Mouse (Mus musculus): Measurements from ENCODE around the gene Kif1bp. TPM values are rescaled to one million over a fixed set of nuclear protein-coding genes. Genes with fewer than 3 reads are reported as not detected.
"Not testable (repeated sequence)": the region's sequence is repeated elsewhere in the genome, so short reads cannot be mapped to it uniquely, and the experiment has no call there.

The Kif1bp gene
- total RNA-seq (2021): 10 to 100 TPM; 35.0 to 36.9 TPM
- long read RNA-seq, experiment 1, transcript Kif1bp-201 (7 exons, 2,472 nt): major isoform, 64 of 75 reads
- long read RNA-seq, experiment 1, partial matches to known transcripts: 7 of 75 reads
- long read RNA-seq, experiment 1, other reads (novel, unspliced or antisense): 4 of 75 reads
- long read RNA-seq, experiment 2, transcript Kif1bp-201 (7 exons, 2,472 nt): major isoform, 58 of 60 reads
- long read RNA-seq, experiment 2, partial matches to known transcripts: 1 of 60 reads
- long read RNA-seq, experiment 2, other reads (novel, unspliced or antisense): 1 of 60 reads

DNA sequence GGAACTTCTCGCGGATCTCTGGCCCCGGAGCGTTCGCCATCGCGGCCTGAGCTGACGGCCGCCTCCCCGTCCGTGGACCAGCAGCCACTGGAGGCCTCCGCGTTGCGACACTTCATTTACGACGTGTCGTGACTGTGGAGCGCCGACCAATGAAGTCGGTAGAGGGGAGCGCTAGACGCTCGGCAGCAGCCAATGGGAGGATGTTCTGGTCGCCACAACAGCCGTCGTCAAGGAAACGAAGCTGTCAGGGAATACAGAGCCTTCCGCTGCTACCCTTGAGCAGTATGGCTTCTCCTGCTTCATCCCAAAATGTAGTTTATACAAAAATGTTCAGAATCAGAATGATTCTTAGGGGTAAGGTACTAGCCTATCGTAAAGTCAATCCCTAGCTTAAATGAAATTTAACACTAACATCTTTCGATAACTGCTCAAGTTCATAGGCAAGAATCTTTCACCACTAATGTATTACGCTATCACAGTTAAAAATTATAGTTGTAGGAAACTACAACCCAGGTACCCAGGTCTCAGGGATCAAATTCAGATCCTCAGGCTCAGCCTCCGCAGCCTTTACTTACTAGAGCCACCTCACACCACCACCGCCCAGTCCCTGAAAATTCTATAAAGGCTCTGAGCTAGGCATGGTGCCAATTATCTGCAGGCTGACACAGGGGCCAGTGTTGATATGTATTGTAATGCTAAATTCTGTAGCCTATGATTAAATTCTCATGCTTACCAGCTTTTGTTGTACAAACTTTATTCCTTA is at the start of gene Kif1bp:
Gene Kif1bp, minus strand, starts transcription at position 120 of the 763 bp plus-strand sequence.
- peak; percentile 98 for DNase-seq

DNA sequence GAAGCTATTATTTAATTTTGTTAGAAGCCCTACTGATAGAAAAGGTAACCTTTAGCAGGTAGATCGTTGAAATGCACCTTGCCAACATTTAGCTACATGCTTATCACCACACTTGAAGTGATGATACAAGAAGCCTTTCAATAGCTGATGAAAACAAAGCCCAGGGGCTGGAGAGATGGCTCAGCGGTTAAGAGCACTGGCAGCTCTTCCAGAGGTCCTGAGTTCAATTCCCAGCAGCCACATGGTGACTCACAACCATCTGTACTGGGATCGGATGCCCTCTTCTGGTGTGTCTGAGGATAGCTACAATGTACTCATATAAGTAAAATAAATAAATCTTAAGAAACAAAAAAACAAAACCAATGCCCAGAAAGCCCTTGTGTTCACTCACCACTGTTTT is 25.9 kb upstream of the Kif1bp start:
- no peak for DNase-seq

DNA sequence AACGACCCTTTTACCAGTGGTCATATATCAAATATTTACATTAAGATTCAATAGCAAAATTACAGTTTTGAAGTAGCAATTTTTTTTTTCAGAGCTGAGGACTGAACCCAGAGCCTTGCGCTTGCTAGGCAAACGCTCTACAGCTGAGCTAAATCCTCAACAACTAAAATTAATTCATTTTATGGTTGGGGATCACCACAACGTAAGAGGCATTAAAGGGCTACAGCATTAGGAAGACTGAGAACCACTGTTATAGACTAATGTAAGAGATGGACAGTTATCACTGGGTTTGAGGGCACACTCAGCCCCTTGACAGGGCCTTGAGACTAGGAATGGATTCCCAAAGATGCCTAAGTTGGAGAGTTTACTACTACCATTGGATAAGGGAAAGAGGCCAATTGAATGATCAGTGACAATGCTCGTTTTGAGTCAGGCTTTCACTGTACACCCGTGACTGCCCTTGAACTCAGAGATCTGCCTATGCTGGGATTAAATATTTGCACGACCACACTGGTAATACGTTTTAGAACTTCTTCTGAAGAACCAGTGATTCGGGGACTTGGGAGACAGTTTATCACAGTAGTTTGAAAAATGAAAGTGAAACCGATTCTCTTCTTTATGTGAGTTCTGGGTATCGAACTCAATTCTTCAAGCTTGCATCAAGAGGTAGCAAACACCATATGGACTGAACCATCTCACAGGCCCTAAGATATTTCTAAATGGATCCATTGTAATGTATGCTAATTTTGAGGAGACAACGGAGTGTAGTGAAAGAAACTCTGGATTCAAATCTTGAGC is 25.2 kb upstream of the Kif1bp start:
- DNase-seq: no peak

- DNase-seq: peak; percentile 94
Observed at GRCm38 (mm10) chr10:62602177-62603040, 24.2 kb upstream of the Kif1bp start, which contains the start of gene Ddx21. TSS of gene Ddx21 (minus strand) at chr10:62602281.

DNA sequence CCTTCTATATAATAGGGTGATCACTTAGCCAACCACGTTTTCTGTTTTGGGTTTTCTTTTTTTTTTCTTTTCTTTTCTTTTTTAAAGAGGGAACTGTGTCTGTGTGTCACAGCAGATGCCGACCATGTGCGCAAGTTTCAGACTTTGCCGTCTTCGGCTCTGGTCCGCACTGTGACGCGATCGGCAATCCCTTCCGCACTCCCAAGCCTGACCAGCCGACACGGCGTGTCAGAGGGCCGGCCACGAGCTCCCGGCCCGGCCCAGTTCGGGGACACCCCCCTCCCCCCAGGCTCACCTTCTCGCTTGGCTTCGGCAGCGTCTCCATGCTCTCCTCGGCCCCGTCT is 23.5 kb upstream of the Kif1bp start:
- DNase-seq: no peak

- no peak for DNase-seq
Observed at GRCm38 (mm10) chr10:62601053-62601791, 23.0 kb upstream of the Kif1bp start.

GRCm38 (mm10) chr10:62600056-62600455 is 21.8 kb upstream of the Kif1bp start:
- DNase-seq: no peak

DNA sequence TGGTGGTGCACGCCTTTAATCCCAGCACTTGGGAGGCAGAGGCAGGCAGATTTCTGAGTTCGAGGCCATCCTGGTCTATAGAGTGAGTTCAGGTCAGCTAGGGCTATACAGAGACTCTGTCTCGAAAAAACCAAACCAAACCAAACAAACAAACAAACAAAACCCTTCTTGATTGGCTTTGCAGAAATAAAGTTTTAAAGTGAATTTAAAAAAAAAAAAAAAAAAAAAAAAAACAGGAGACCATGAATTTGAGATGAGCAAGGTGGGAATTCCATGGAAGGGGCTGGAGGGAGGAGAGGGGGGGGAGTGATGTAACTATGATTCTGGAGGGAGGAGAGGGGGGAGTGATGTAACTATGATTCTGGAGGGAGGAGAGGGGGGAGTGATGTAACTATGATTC is 21.1 kb upstream of the Kif1bp start:
- not testable (repeated sequence) for DNase-seq

DNA sequence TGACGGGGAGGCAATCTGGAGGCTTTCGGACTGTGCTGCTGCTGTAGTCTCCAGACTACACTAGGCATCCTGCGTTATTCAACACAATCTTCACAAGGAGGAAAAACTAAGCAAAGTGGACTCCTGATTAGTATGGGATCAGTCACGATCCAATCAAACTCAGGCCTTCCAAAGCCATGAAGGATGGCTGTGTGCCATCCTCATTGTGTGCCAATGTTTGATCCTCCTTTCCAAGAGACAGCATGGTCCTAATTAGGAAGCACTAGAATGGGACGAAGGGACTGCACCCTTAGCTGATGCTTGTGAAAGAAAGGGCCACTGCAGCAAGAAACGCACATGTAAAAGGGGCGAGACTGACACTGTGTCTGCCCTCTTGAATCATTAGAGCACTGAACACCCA is 14.2 kb upstream of the Kif1bp start:
- DNase-seq: no peak

DNA sequence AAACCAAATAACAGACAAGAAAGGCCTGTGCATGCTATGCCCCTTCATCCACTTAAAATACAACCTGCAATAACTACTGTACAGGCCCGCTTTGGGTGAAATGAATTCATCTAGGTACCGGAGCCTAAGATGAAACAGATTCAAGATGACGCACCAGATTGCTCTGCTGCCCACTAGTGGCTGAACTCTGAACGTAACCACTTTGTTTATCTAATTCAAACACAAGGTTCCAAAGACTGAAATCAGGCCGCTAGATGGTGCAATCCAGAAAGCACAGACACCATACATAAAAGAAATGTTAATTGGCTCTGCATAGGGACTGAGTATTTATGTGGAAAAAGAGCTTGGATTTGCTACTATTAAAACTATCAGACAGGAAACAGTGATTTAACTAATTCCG is 11.9 kb upstream of the Kif1bp start:
- DNase-seq: peak; percentile 90

- DNase-seq: peak; percentile 62
Observed at GRCm38 (mm10) chr10:62588616-62589015, 10.4 kb upstream of the Kif1bp start.

- no peak for DNase-seq
Observed at GRCm38 (mm10) chr10:62583245-62583644, 5.0 kb upstream of the Kif1bp start.

GRCm38 (mm10) chr10:62582701-62583100 is 4.4 kb upstream of the Kif1bp start:
- no peak for DNase-seq

DNA sequence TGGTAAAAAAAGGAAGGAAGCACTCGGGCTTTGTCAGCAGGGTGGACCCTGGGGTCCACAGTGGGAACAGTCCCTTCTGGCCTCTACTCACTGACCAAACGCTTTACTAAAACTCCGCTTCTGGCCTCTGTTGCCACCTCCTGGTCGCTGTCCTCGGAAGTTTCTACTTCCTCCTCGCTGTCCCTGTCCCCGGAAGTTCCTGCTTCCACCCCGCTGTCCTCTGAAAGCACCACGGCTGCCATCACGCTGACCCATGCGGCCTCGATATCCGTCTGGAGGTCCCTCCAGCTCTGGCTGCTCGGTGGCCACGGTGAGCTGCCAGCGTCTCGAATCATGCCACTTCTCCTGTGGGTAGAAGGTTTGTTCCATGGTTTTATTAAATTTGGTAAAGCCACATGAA is 4.0 kb upstream of the Kif1bp start:
- peak; percentile 11 for DNase-seq

DNA sequence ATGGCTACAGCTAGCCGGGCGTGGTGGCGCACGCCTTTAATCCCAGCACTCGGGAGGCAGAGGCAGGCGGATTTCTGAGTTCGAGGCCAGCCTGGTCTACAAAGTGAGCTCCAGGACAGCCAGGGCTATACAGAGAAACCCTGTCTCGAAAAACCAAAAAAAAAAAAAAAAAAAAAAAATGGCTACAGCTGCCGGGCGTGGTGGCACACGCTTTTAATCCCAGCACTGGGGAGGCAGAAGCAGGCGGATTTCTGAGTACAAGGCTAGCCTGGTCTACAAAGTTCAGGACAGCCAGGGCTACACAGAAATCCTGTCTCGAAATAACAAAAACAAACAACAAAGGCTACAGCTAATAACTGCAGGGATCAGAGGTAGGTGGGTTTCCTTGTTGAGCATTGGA is 872 bp upstream of the Kif1bp start:
- not testable (repeated sequence) for DNase-seq

DNA sequence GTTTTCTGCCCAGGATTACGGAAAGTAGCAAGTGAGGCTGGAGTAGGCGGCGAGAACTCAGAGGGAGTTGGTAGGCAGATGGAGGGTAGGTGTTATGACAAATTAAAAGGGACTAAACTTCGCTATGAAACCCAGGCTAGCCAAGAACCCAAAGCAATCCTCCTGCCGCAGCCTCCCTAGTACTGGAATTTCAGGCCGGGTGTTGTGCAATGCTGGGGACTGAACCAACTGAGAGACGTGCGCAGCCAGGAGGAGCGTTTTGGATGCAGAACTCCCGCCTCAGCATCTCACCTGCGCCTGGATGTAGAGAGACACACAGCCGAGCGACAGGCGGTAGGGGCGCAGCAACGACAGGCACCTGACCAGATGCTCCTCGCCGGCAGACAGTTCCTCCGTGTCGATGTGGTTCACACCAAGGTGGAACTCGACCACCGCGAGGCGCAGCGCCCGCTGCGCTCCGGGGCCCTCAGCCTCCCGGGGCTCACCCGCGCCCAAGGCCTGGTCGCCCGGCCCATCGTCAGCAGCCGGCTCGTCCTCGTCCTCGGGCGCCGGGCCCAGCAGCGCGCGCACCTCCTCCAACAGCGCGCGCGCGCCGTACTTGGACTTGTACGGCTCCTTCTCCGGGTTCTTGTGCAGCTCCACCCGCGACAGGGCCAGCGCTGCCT is 452 bp downstream of the Kif1bp start:
- DNase-seq: no peak

GRCm38 (mm10) chr10:62575001-62575400 is 3.3 kb downstream of the Kif1bp start:
- no peak for DNase-seq

GRCm38 (mm10) chr10:62570126-62570871 is 8.0 kb downstream of the Kif1bp start:
- DNase-seq: no peak

- no peak for DNase-seq
Observed at GRCm38 (mm10) chr10:62568861-62569260, 9.4 kb downstream of the Kif1bp start.

DNA sequence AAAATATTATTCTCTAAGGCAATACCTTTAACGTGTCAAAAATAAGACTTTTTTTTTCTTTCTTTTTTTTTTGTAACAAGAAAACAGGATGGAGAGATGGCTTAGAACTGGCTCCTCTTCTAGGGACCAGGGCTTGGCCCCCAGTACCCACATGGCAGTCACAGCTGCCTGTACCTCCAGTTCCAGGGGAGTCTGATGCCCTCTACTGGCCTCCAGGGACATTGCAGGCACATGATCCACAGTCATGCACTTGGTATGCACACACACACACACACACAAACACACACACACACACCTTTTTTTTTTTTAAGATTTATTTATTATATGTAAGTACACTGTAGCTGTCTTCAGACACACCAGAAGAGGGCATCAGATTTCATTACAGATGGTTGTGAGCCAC is 20.5 kb downstream of the Kif1bp start:
- no peak for DNase-seq
